Mouse (Mus musculus) liver, adult 2 months (tissue): ENCODE measurements around the gene Hsd17b11. TPM values are rescaled to one million over a fixed set of nuclear protein-coding genes. Genes with fewer than 3 reads are reported as not detected.

Source experiments
- DNase-seq: peaks from one replicate; pipeline ENCODE4 v3.0.0-alpha.2; 2011; ENCODE audit warnings: low read depth, low spot score; ENCODE audit errors: extremely low read depth
- H3K27ac ChIP-seq: fragments of 200-500 bp; replicated peaks from 2 replicates; pipeline ENCODE4 v1.5.1; 2012; ENCODE audit warnings: low read depth, mild to moderate bottlenecking, control low read depth, inconsistent platforms, low read length; ENCODE audit not compliant: insufficient read depth
- H3K27me3 ChIP-seq: fragments of 200-500 bp; 2 replicates; pipeline ENCODE4 v1.6.1; 2012; ENCODE audit warnings: mild to moderate bottlenecking, moderate library complexity, low read length, inconsistent platforms; ENCODE audit not compliant: control insufficient read depth, insufficient read depth
- H3K36me3 ChIP-seq: fragments of 200-500 bp; 2 replicates; pipeline ENCODE4 v1.6.1; 2012; ENCODE audit warnings: low read length, inconsistent platforms; ENCODE audit not compliant: control insufficient read depth, insufficient read depth
- H3K4me1 ChIP-seq: fragments of 200-500 bp; 2 replicates; pipeline ENCODE4 v1.6.1; 2011; ENCODE audit warnings: low read length; ENCODE audit not compliant: control insufficient read depth, insufficient read depth
- H3K4me3 ChIP-seq: fragments of 200-500 bp; 2 replicates; pipeline ENCODE4 v1.5.1; 2011; ENCODE audit warnings: low read depth, mild to moderate bottlenecking, control low read depth, low read length, moderate library complexity; ENCODE audit not compliant: insufficient read depth
- H3K79me2 ChIP-seq: fragments of 200-500 bp; 2 replicates; pipeline ENCODE4 v1.6.1; 2012; ENCODE audit warnings: inconsistent platforms, mild to moderate bottlenecking, low read length, moderate library complexity; ENCODE audit not compliant: control insufficient read depth, insufficient read depth
- H3K9ac ChIP-seq: fragments of 200-500 bp; 2 replicates; pipeline ENCODE4 v1.6.1; 2012; ENCODE audit warnings: low read depth, mild to moderate bottlenecking, control low read depth, inconsistent platforms, low read length
- CTCF ChIP-seq: fragments of 200-500 bp; IDR thresholded peaks from 2 replicates; pipeline ENCODE4 v1.5.1; 2011; ENCODE audit warnings: low read depth, low read length, control low read depth
- POLR2A ChIP-seq: fragments of 200-500 bp; IDR thresholded peaks from 2 replicates; pipeline ENCODE4 v1.6.1; 2011; ENCODE audit warnings: low read length, control low read depth; ENCODE audit not compliant: insufficient read depth; ENCODE audit errors: extremely low read depth
- WGBS: fragments of 180-500 bp; shearing (Covaris S2); methylation state at CpG from one replicate; pipeline ENCODE4 v1.1.7; 2018; 5-methylcytosine and 5-hydroxymethylcytosine counted together
- polyA plus RNA-seq: library from polyadenylated mRNA; depleted of rRNA; stranded (reverse); fragments of >200 nt; gene quantifications from 2 replicates; pipeline ENCODE4 v1.2.3, GENCODE M21; 2012
- total RNA-seq: library from RNA; depleted of rRNA; stranded (reverse); fragments of >200 nt; gene quantifications from 2 replicates; pipeline ENCODE4 v1.2.3, GENCODE M21; 2014

Hsd17b11 gene
- total and polyA plus RNA-seq, 2 experiments = 78.8 to 154 TPM

DNA sequence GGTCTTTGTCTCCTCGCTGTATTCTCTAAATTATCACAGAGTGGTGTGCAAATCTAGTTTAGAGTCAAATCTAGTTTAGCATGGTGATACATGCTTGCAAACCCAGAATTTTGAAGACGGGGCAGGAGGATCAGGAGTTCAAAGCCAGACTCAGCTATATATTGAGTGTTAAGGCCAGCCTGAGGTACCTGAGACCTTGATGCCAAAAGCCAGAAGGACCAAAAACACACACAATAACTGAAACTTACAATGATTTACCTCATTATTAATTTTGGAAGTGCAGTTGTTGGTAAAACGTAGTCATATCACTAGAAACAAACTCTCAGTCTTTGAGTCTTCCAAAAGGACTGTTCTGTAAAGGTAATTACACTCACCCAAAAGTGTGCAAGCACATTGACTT is 12.3 kb downstream of the Hsd17b11 start:
- Histone ChIP-seq H3K27ac (no peak overlapping the region), H3K9ac (no peak overlapping the region), H3K4me3 (no peak overlapping the region), H3K79me2 (no peaks in the 10 kb centered on the region), H3K27me3 (no peaks in the 10 kb centered on the region), H3K4me1 (no peaks in the 10 kb centered on the region), H3K36me3 (peaks cover 50% of the 10 kb centered on the region)
- DNase-seq = no peak
- no peak for TF ChIP-seq CTCF
- no peak for TF ChIP-seq POLR2A
- WGBS = 97% methylated on average over 3 of the region's 3 CpGs

- TF ChIP-seq POLR2A (no peak), CTCF (no peak)
Measured at GRCm38 (mm10) chr5:104007801-104008200, 13.9 kb downstream of the Hsd17b11 start.

DNA sequence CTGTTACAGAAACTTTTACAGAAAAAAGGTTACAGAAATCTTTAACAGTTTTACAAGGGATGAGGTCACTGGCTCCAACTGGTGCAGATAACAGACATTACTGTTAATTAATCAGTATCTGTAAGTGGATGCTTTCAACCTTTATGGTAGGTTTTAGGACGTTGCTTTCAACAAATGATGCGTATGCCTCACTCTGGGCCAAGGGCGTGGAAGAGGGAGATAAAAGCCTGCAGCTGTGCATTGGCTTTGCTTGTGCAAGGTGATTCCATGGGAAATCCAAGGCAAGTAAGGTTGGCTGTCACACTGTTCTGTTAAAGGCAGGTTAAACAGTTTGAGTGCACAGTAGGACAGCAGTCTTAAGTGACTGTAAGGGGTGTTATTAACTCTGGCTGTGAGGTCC is 14.9 kb downstream of the Hsd17b11 start:
- no peak for DNase-seq
- H3K9ac ChIP-seq = no peak overlapping the region
- no peak for TF ChIP-seq CTCF
- no peak for TF ChIP-seq POLR2A
- WGBS = 76% methylated on average over 3 of the region's 3 CpGs
- no peaks in the 10 kb centered on the region for H3K27me3 ChIP-seq
- H3K4me3 ChIP-seq = no peak overlapping the region
- no peaks in the 10 kb centered on the region for H3K79me2 ChIP-seq
- peaks cover 62% of the 10 kb centered on the region for H3K36me3 ChIP-seq
- no peak overlapping the region for H3K27ac ChIP-seq
- no peaks in the 10 kb centered on the region for H3K4me1 ChIP-seq

More at GRCm38 (mm10) chr5:104007801-104008200, 13.9 kb downstream of the Hsd17b11 start:
- no peak overlapping the region for H3K4me3 ChIP-seq
- DNase-seq = no peak
- H3K36me3 ChIP-seq = peaks cover 57% of the 10 kb centered on the region
- no peaks in the 10 kb centered on the region for H3K27me3 ChIP-seq
- no peaks in the 10 kb centered on the region for H3K4me1 ChIP-seq
- no peaks in the 10 kb centered on the region for H3K79me2 ChIP-seq
- no peak overlapping the region for H3K27ac ChIP-seq
- no peak overlapping the region for H3K9ac ChIP-seq
- WGBS = 79% methylated on average over 5 of the region's 5 CpGs

GRCm38 (mm10) chr5:104003955-104004354 is 17.8 kb downstream of the Hsd17b11 start:
- no peak overlapping the region for H3K27ac ChIP-seq

GRCm38 (mm10) chr5:104003256-104003931 is 18.3 kb downstream of the Hsd17b11 start:
- no peaks in the 10 kb centered on the region for H3K27me3 ChIP-seq
- H3K9ac ChIP-seq = no peak overlapping the region
- H3K4me3 ChIP-seq = no peak overlapping the region
- H3K4me1 ChIP-seq = peaks cover 6% of the 10 kb centered on the region; the same call in 1 of the 2 replicates
- H3K27ac ChIP-seq = no peak overlapping the region
- peaks cover 44% of the 10 kb centered on the region for H3K36me3 ChIP-seq
- WGBS = 70% methylated on average over 15 of the region's 15 CpGs
- TF ChIP-seq CTCF = no peak
- TF ChIP-seq POLR2A = no peak
- DNase-seq = no peak
- H3K79me2 ChIP-seq = no peaks in the 10 kb centered on the region

More at GRCm38 (mm10) chr5:104003955-104004354, 17.8 kb downstream of the Hsd17b11 start:
- WGBS = 44% methylated on average over 2 of the region's 2 CpGs
- Histone ChIP-seq H3K27me3 (no peaks in the 10 kb centered on the region), H3K4me1 (peaks cover 5% of the 10 kb centered on the region; the same call in 1 of the 2 replicates), H3K4me3 (no peak overlapping the region), H3K9ac (no peak overlapping the region), H3K36me3 (peaks cover 48% of the 10 kb centered on the region), H3K79me2 (no peaks in the 10 kb centered on the region)
- TF ChIP-seq POLR2A (no peak), CTCF (no peak)
- no peak for DNase-seq
